Mouse (Mus musculus) MN1 (cell line): ENCODE results near the gene Meis2.

ENCODE experiments used
- DNase-seq: peaks from one replicate; pipeline ENCODE4 v3.0.0-alpha.2; 2016; ENCODE audit warnings: low spot score

Gene Meis2

GRCm38 (mm10) chr2:116049710-116050109 lies 15.9 kb downstream of the Meis2 start:
- DNase-seq: no peak

- no peak for DNase-seq
Measured at GRCm38 (mm10) chr2:116047365-116047764, 18.3 kb downstream of the Meis2 start.

DNA sequence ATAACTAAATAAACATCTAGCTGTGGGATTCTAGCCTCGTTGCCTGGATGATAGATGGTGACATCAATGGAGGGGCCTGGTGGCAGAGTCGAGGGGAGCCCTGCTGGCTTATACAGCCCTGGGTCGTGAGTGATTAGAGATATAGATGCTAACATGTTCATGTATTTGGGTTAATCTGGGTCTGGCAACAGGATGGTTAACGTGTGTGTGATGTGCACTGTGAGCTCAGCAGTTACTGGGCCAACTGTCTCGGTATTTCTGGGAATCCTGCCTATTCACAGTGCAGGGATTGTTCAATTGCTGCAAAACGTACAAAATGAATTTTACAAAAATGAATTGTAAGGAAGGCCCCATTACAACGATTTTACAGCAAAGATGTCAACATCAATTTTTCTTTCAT lies 20.6 kb downstream of the Meis2 start:
- no peak for DNase-seq

DNA sequence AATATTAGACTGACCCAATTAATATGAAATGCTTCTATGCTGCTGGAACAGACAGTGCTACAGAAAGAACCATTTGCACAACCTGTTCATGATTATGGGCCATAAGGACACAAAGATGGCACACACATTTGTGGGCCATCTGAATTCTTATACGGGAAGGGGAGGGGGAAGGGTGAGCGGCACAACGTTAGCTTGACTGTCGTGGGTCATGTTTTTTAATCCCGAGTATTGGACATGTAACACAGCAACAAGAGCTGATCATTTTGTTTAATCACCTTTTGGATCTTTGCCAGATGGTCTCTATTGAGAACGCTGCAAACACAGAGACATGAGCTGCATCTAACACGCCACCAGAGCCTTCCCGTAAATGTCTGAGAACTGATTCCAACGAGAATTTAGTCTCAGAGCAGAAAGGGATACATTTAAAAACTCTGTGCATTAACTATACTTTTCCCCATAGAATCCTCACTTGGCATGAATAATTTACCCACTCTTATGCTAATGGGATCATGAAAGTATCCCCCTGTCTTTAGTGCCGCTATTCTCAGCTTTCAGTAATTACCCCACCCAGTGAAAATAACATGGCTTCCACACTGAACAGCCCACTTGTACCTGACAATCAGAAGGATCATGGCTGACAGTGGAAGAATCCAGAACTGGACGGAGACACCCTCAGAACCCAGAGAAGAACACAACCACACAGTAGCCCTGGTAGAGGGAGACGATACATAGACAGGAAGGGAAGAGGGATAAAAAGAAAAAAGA lies 22.5 kb downstream of the Meis2 start:
- DNase-seq: no peak

DNA sequence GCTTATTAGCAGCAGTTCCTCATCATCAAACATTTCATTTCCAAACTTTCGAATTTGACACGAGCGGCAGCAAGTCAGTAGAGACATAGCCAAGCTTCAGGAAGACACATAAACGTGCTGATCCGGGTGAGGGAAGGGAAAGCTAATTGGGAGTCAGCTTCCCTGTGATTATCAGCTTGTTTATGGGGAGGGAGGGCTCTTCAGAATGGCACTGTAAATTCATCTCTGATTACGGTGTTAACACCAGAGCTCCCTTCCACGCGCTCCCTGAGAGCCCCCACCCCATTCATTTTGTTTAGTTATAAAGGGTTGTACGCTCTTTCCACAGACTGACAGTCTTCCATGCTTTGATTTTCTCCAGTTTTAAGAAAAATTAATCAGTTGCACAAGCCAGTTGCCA lies 23.2 kb downstream of the Meis2 start:
- DNase-seq: no peak

DNA sequence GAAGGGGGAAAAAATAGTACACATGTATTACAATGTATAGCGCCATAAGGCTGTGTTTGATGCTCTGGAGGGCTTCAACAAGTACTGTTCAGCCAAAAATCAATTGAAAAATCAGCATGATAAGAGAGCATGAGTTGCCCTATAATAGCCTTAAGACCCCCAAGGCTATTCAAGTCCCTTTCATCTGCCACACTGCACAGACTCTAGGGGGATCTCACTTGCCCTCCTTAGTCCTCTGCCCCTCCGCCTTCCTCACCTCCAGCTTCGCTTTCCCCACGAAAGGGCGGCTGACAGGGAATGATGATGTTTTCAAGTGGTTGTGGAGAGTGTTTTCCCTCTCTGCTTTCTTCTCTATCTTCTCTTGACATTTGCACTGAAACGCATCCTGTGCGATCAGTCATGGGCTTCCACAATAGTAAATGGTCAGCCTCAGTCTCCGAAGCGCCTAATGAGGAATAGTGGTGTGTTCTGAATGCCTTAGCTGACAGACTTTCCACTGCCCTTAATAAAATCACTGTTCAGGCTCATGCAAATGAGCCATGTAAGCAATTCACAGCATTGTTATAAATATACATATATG lies 23.9 kb downstream of the Meis2 start:
- no peak for DNase-seq

DNA sequence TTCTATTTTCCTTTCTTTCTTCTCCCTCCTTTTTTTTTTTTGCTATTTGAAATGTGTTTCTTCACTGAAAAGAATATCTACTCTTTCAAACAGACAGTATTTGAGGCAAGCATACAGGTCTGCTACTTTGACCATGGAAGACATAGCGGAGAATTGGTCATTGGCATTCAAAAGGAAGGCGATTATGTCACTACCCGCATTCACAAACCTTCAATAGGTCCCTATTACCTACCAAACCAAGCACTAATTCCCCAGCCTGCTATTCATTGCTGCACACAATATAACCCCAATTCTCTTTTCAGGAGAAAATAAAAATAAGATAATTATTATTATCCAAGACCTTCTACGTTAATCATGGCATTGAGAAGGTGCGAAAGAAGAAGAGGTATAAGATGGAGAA lies 30.3 kb downstream of the Meis2 start:
- no peak for DNase-seq

DNA sequence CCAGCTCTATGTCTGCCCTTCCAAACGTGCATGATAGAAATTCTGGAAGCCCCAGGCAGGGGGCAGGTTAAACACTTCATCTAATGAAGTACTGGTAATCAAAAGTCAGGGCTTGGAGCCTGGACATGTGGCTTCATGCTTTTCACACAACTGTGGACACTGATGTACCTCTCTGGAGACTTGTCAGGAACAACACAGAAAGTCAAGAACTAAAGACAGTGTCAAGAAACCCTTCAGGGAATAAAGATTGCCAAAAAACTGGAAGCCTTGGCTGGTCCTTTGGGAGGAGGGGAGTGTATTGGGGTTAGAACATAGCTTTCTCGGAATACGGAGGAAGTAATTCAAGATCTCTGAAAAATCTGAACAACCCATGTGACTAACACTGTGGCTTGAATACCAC lies 37.5 kb downstream of the Meis2 start:
- DNase-seq: no peak

DNA sequence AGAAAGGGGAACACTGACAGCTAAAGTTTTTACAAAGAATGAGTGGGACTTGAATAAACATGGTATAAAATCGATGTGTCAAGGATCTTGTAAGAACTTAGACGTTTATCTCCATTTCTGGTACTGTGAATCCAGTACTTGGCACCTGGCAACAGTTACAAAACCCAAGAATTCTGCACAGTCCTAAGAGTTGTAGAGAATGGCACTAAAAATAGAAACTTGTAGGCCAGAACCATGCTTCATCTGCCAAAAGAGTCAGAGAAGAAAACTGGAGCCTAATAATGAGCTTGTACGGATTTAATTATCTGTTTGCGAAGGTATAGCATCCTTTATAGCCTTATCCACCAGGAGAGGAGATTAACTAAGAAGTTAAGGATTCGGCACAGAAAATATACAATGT lies 42.8 kb downstream of the Meis2 start:
- no peak for DNase-seq

GRCm38 (mm10) chr2:116021931-116022330 lies 43.7 kb downstream of the Meis2 start:
- no peak for DNase-seq

GRCm38 (mm10) chr2:116021046-116021445 lies 44.6 kb downstream of the Meis2 start:
- no peak for DNase-seq

DNA sequence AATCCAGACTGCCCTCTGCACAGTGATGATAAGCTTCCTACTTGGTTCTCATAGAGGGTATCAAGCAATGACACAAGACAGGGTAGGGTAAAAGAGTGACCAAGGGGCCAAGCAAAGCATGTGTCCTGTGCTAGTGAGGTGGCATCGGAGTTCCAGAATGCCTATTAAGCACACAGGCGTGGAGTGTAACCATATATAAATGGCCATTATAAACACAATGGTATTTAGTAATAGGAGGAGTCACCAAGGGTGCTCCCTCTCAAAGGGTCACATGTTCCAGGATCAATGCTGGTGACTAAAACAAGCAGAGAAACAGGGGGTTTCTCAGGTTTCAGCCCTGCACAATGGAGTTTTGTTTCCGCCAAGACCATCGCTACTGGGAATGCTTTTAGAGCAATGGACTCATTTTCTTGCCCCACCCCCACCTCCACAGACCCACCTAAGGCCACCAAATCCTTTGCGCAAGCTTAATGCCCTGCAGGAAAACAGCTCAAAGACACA lies 45.1 kb downstream of the Meis2 start:
- no peak for DNase-seq

- no peak for DNase-seq
Measured at GRCm38 (mm10) chr2:116019959-116020358, 45.7 kb downstream of the Meis2 start.

DNA sequence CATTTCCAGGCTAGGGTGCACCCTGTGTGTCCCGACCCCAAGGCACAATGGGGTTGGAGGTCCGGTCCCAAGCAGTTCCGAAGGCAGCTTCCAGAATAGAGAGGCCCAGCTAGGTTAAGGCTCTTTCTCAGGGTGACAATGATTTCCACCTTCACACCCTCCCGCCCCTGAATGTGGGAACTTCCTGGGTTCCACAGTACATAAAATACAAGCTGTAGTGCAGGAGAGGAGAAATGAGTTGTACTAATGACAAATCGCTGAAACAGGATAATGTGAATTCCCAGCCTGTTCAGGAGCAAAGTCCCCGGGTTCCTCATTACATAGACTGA lies 46.2 kb downstream of the Meis2 start:
- no peak for DNase-seq

DNA sequence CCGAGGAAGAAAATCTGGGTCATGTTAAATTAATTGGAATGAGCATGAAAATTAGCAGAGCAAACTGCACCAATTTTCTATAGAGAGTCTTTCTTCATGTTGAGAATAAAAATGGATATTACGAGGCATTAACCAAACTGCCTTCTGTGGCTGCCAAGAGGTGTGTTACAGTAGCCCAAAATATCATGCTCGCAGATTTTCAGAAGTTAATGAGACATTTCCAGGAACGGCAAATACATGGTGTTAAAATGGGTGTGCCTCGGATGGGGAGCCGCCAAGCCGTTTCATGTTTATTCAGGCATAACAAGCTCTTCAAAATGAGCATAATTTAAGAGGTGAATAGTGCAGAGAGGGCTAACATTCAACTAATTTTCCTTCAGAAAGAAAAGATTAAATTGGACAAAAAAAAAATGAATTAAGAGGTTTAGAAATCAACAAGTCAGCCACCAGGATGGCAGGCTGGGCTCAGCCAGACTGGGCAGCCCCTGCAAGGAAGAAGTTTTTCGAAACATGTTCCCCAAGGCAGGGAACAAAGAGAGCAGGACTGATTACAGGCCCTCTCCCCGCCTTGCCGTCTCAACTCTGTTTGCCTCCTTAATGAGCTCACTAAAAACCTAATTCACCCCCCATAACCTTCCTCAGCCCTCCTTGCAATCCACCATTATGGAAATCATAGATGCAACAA lies 46.7 kb downstream of the Meis2 start:
- DNase-seq: no peak

GRCm38 (mm10) chr2:116015520-116015919 lies 50.1 kb downstream of the Meis2 start:
- no peak for DNase-seq

DNA sequence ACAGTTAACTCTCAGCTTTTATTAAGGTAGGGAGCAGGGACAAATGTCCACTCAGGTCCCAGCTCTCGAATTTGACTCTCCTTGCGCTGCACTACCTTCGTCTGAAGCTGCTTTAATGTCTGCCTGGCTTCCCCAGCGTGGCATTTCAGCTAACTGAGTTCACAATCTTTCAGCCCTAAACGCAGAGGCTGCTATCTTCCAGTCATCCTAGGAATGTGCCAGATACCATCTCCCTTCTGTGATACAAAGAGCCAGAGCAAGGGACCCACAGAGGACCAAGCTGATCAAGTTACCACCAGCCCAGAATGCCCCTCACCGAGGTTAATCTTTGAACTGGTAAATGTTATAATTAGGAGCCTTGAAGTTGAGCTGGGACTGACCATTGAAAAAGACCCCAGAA lies 55.2 kb downstream of the Meis2 start:
- no peak for DNase-seq

DNA sequence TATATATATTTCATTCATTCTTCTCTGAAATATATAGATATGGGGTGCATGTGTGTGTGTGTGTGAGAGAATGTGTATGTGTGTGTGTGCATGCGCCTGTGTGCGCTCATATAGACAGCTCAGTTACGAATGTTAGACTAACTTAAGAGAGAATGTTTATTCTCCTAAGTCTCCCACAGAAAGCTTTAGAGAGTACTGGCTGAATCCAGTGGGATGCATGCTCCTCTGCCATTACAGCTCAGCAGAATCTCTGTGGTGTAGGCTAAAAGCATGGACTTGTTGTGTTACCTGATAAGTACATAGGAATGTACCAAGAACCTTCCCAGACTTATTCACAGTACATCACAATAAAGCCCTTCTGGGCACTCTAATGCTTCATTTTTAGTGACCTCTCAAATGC lies 55.6 kb downstream of the Meis2 start:
- DNase-seq: no peak

DNA sequence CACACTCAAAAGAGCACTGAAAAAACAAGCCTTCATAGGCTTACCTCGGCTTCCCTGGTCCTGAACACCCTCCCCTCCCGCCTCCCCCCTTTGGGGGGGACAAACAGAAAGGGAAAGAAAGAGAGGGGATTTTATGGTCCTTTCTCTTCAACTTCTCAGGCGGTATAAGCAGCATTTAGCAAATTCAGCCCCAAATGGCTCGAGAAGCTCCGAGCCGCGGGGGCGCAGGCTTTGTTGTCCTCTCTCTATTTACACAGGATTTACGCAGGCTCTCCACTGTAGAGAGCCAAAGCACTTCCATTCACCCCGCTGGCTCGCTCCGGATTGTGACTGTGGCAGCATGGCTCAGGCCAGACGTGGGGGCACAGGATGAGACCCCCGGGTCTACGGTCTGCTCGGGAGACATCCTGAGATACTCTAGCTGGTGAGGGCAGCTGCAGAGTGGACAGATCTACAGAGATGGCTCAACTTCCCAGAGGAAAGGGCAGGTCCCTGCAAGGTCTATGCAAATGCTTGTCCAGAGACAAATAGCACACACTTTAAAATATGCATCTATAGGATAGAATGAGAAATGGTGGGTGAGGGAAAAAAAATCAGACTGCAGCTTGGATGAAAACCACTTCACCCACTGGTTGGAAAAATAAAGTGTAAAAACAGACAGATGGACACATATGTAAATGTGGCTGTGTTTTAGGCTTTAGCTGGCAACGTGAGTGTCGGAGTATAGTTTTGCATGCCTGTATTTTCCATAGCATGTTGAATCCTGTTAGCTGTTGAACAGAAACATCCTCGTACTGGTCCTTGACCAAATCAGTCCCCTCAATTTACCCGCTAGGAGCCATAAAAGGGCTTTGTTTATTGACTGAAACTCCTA lies 56.3 kb downstream of the Meis2 start:
- DNase-seq: no peak

DNA sequence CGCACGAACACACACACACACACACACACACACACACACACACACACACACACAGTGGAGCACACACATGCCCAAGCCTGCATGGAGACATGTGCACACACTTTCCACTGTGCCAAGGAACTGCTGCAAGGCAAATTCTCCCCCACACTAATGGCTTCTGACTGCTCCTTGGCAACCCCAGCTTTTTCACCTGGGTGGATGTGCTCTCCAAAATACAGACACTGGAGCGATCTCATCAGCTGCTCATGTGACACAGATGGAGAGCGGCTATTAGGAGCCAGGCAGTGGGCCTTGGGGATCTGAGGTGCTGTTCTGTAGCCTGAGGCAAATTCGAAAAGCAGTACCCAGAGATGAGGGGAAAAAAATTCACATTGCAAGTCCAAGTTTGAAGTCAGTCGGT lies 63.3 kb downstream of the Meis2 start:
- DNase-seq: no peak

DNA sequence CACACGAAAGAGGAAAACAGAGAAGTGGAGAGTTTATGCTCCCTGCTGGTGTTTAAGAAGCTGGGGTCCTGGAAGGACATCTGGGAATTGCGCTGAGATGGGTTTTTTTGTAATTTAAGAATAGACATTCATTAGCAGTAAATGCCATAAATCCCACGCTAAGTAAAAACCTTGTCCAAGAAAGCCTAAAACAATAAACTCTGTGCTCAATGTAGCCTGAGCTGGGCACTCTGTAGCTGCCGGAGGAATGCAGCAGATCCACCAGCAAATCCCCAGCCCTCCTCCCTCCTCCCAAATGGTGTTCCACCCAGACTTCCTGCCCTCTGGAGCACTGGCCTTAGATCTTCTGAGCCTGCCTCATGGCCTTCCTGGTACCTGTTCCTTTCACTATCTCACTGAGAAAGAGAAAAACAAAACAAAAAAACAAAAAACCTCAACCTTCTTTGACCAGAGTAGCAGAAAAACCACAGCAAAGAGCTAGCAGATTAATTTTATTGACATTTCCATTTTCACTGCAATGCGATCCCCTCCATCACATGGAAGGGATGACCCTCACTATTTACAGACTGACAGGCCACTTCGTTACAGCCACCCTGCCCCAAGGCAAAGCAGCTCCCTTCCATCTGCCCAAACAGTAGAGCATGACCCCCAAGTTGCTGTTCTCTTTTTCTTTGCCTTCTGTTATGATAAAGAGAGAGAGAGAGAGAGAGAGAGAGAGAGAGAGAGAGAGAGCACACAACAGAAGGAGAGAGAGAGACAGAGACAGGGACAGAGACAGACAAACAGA lies 64.1 kb downstream of the Meis2 start:
- DNase-seq: no peak

DNA sequence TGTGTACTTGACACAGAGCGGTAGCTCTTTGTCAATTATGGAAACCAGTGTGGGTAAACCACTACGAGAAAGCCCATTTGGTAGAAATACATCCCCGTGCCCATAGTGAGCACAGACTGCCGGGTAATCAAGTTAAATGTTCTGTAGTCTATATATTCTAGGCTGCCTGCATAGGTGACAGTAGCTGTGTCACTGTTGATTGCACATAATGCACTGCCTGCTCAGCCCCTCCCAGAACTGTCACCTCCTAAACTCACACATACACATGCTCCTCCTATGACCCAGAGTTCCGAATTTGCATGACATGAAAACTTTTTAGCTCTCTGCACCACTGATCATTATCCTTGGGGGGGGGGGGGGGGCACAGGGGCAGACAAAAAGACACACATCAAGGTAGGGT lies 65.1 kb downstream of the Meis2 start:
- no peak for DNase-seq
